Mouse (Mus musculus) limb, embryonic 13.5 days (tissue): ENCODE results near the gene Angel1. TPM values are rescaled to one million over a fixed set of nuclear protein-coding genes. Genes with fewer than 3 reads are reported as not detected.

Experiments
- ATAC-seq: fragments of 200-750 bp; cut with Nextera tagmentation; 2 replicates; pipeline ENCODE4 v1.8.0; 2017; ENCODE audit warnings: low read depth, moderate number of reproducible peaks, moderate TSS enrichment; ENCODE audit not compliant: low FRiP score
- H3K27ac ChIP-seq: fragments of 300-500 bp; sonication (generic); 2 replicates; pipeline ENCODE4 v1.5.1; 2015; ENCODE audit warnings: inconsistent platforms, mild to moderate bottlenecking, moderate library complexity
- H3K27me3 ChIP-seq: fragments of 300-500 bp; sonication (generic); 2 replicates; pipeline ENCODE4 v1.6.1; 2015; ENCODE audit warnings: mild to moderate bottlenecking, inconsistent platforms
- H3K36me3 ChIP-seq: fragments of 300-500 bp; sonication (generic); 2 replicates; pipeline ENCODE4 v1.6.1; 2015; ENCODE audit warnings: inconsistent platforms, mild to moderate bottlenecking, moderate library complexity
- H3K4me1 ChIP-seq: fragments of 300-500 bp; sonication (generic); 2 replicates; pipeline ENCODE4 v1.6.1; 2015; ENCODE audit warnings: inconsistent platforms
- H3K4me2 ChIP-seq: fragments of 300-500 bp; sonication (generic); replicated peaks from 2 replicates; pipeline ENCODE4 v1.6.1; 2015; ENCODE audit warnings: inconsistent platforms, mild to moderate bottlenecking, moderate library complexity
- H3K4me3 ChIP-seq: fragments of 300-500 bp; sonication (generic); 2 replicates; pipeline ENCODE4 v1.5.1; 2015; ENCODE audit warnings: moderate library complexity, mild to moderate bottlenecking, inconsistent platforms
- H3K9ac ChIP-seq: fragments of 300-500 bp; sonication (generic); 2 replicates; pipeline ENCODE4 v1.6.1; 2015; ENCODE audit warnings: mild to moderate bottlenecking, inconsistent platforms
- H3K9me3 ChIP-seq: fragments of 300-500 bp; sonication (generic); 2 replicates; pipeline ENCODE4 v1.6.1; 2016; ENCODE audit warnings: inconsistent platforms
- WGBS: fragments of 180-500 bp; shearing (Covaris S2); methylation state at CpG from one replicate; pipeline ENCODE4 v1.1.7; 2015; 5-methylcytosine and 5-hydroxymethylcytosine counted together
- polyA plus RNA-seq: library from polyadenylated mRNA; unstranded; fragments of >200 nt; fragmentation: Nextera tagmentation; extraction: Ambion mirVana; gene quantifications from 2 replicates; pipeline ENCODE4 v1.2.1, GENCODE M21; 2015

The Angel1 gene
- polyA plus RNA-seq, 1 experiment from 2014 or later = 11.0 TPM

- H3K4me2 ChIP-seq = no peak overlapping the region
- no peak overlapping the region for H3K4me3 ChIP-seq
- H3K36me3 ChIP-seq = peaks cover 46% of the 10 kb centered on the region
- ATAC-seq = 0 out of 2 replicates have a peak, but pooled peaks have one; percentile 25
- H3K27ac ChIP-seq = no peak overlapping the region
- H3K9me3 ChIP-seq = no peaks in the 10 kb centered on the region
- peak overlapping the region; percentile 19; the same call in 1 of the 2 replicates for H3K9ac ChIP-seq
- no peaks in the 10 kb centered on the region for H3K27me3 ChIP-seq
- H3K4me1 ChIP-seq = peaks cover 9% of the 10 kb centered on the region
- 35% methylated on average over 19 of the region's 19 CpGs for WGBS
These were observed 26.0 kb downstream of the Angel1 start for GRCm38 (mm10) chr12:86699965-86700926.

- no peak overlapping the region for H3K9ac ChIP-seq
- H3K27me3 ChIP-seq = no peaks in the 10 kb centered on the region
- H3K36me3 ChIP-seq = peaks cover 41% of the 10 kb centered on the region
- no peaks in the 10 kb centered on the region for H3K9me3 ChIP-seq
- ATAC-seq = no peak
- H3K27ac ChIP-seq = no peak overlapping the region
- H3K4me1 ChIP-seq = peaks cover 9% of the 10 kb centered on the region
- H3K4me2 ChIP-seq = no peak overlapping the region
- H3K4me3 ChIP-seq = no peak overlapping the region
These were observed 27.7 kb downstream of the Angel1 start for GRCm38 (mm10) chr12:86698537-86698936.

GRCm38 (mm10) chr12:86697996-86698395 lies 28.3 kb downstream of the Angel1 start:
- no peaks in the 10 kb centered on the region for H3K27me3 ChIP-seq
- H3K27ac ChIP-seq = no peak overlapping the region
- ATAC-seq = no peak
- WGBS = 74% methylated on average over 2 of the region's 2 CpGs
- peaks cover 9% of the 10 kb centered on the region for H3K4me1 ChIP-seq
- no peak overlapping the region for H3K4me2 ChIP-seq
- no peak overlapping the region for H3K9ac ChIP-seq
- no peak overlapping the region for H3K4me3 ChIP-seq
- no peaks in the 10 kb centered on the region for H3K9me3 ChIP-seq
- H3K36me3 ChIP-seq = peaks cover 36% of the 10 kb centered on the region

GRCm38 (mm10) chr12:86694441-86694840 lies 31.8 kb downstream of the Angel1 start:
- peaks cover 43% of the 10 kb centered on the region for H3K36me3 ChIP-seq
- no peak overlapping the region for H3K27ac ChIP-seq
- 96% methylated on average over 1 of the region's 1 CpGs for WGBS
- H3K4me2 ChIP-seq = no peak overlapping the region
- H3K9me3 ChIP-seq = no peaks in the 10 kb centered on the region
- H3K4me3 ChIP-seq = no peak overlapping the region
- no peak overlapping the region for H3K9ac ChIP-seq
- H3K27me3 ChIP-seq = no peaks in the 10 kb centered on the region
- no peak for ATAC-seq
- no peaks in the 10 kb centered on the region for H3K4me1 ChIP-seq

GRCm38 (mm10) chr12:86693389-86693788 lies 32.9 kb downstream of the Angel1 start:
- no peak for ATAC-seq
- H3K36me3 ChIP-seq = peaks cover 54% of the 10 kb centered on the region
- no peak overlapping the region for H3K27ac ChIP-seq
- H3K4me1 ChIP-seq = no peaks in the 10 kb centered on the region
- H3K9ac ChIP-seq = no peak overlapping the region
- no peak overlapping the region for H3K4me3 ChIP-seq
- no peaks in the 10 kb centered on the region for H3K27me3 ChIP-seq
- no peaks in the 10 kb centered on the region for H3K9me3 ChIP-seq
- H3K4me2 ChIP-seq = no peak overlapping the region

- Histone ChIP-seq H3K9me3 (no peaks in the 10 kb centered on the region), H3K4me3 (no peak overlapping the region)
- no peak for ATAC-seq
These were observed 33.5 kb downstream of the Angel1 start for GRCm38 (mm10) chr12:86692471-86693356.

GRCm38 (mm10) chr12:86690700-86691485 lies 35.4 kb downstream of the Angel1 start:
- no peak overlapping the region for H3K27ac ChIP-seq
- no peaks in the 10 kb centered on the region for H3K4me1 ChIP-seq
- peaks cover 60% of the 10 kb centered on the region for H3K36me3 ChIP-seq
- H3K4me2 ChIP-seq = no peak overlapping the region
- H3K4me3 ChIP-seq = no peak overlapping the region
- 76% methylated on average over 12 of the region's 12 CpGs for WGBS
- H3K9ac ChIP-seq = no peak overlapping the region
- ATAC-seq = no peak
- no peaks in the 10 kb centered on the region for H3K9me3 ChIP-seq
- no peaks in the 10 kb centered on the region for H3K27me3 ChIP-seq

More at GRCm38 (mm10) chr12:86692471-86693356, 33.5 kb downstream of the Angel1 start:
- no peak overlapping the region for H3K9ac ChIP-seq
- H3K4me1 ChIP-seq = no peaks in the 10 kb centered on the region
- WGBS = 62% methylated on average over 5 of the region's 5 CpGs
- H3K36me3 ChIP-seq = peaks cover 61% of the 10 kb centered on the region
- no peaks in the 10 kb centered on the region for H3K27me3 ChIP-seq
- no peak overlapping the region for H3K4me2 ChIP-seq
- no peak overlapping the region for H3K27ac ChIP-seq

- Histone ChIP-seq H3K27ac (no peak overlapping the region), H3K36me3 (peaks cover 64% of the 10 kb centered on the region), H3K4me3 (no peak overlapping the region), H3K4me1 (0 out of 2 replicates have a peak, but pooled peaks cover 3% of the 10 kb centered on the region), H3K9ac (no peak overlapping the region), H3K4me2 (no peak overlapping the region), H3K27me3 (no peaks in the 10 kb centered on the region), H3K9me3 (no peaks in the 10 kb centered on the region)
- no peak for ATAC-seq
- 97% methylated on average over 27 of the region's 27 CpGs for WGBS
These were observed 37.3 kb downstream of the Angel1 start for GRCm38 (mm10) chr12:86688917-86689316.

- Histone ChIP-seq H3K9me3 (no peaks in the 10 kb centered on the region), H3K27me3 (no peaks in the 10 kb centered on the region), H3K27ac (no peak overlapping the region), H3K4me1 (peaks cover 7% of the 10 kb centered on the region; the same call in 1 of the 2 replicates), H3K4me3 (no peak overlapping the region), H3K4me2 (no peak overlapping the region), H3K36me3 (peaks cover 64% of the 10 kb centered on the region), H3K9ac (no peak overlapping the region)
- WGBS = 83% methylated on average over 4 of the region's 4 CpGs
- ATAC-seq = no peak
These were observed 38.2 kb downstream of the Angel1 start for GRCm38 (mm10) chr12:86687971-86688573.

- no peaks in the 10 kb centered on the region for H3K27me3 ChIP-seq
- no peak overlapping the region for H3K27ac ChIP-seq
These were observed 38.8 kb downstream of the Angel1 start for GRCm38 (mm10) chr12:86687445-86687955.

More at GRCm38 (mm10) chr12:86687445-86687955, 38.8 kb downstream of the Angel1 start:
- H3K9me3 ChIP-seq = no peaks in the 10 kb centered on the region
- 77% methylated on average over 4 of the region's 4 CpGs for WGBS
- H3K9ac ChIP-seq = no peak overlapping the region
- no peak overlapping the region for H3K4me3 ChIP-seq
- no peak overlapping the region for H3K4me2 ChIP-seq
- peaks cover 12% of the 10 kb centered on the region; the same call in 1 of the 2 replicates for H3K4me1 ChIP-seq
- H3K36me3 ChIP-seq = peaks cover 70% of the 10 kb centered on the region
- no peak for ATAC-seq
